Mouse (Mus musculus) intestine, embryonic 15.5 days (tissue): ENCODE measurements around the gene Ctc1. TPM values are rescaled to one million over a fixed set of nuclear protein-coding genes. Genes with fewer than 3 reads are reported as not detected.
"Not testable (repeated sequence)": the region's sequence is repeated elsewhere in the genome, so short reads cannot be mapped to it uniquely, and the experiment has no call there.

Source experiments
- ATAC-seq: fragments of 200-750 bp; cut with Nextera tagmentation; 2 replicates; pipeline ENCODE4 v1.8.0; 2017; ENCODE audit warnings: moderate TSS enrichment, moderate library complexity
- H3K27ac ChIP-seq: fragments of 300-500 bp; sonication (generic); 2 replicates; pipeline ENCODE4 v1.5.1; 2015; ENCODE audit warnings: mild to moderate bottlenecking, inconsistent platforms
- H3K27me3 ChIP-seq: fragments of 300-500 bp; sonication (generic); replicated peaks from 2 replicates; pipeline ENCODE4 v1.6.1; 2015; ENCODE audit warnings: inconsistent platforms
- H3K36me3 ChIP-seq: fragments of 300-500 bp; sonication (generic); 2 replicates; pipeline ENCODE4 v1.6.1; 2015; ENCODE audit warnings: inconsistent platforms
- H3K4me1 ChIP-seq: fragments of 300-500 bp; sonication (generic); replicated peaks from 2 replicates; pipeline ENCODE4 v1.6.1; 2015; ENCODE audit warnings: inconsistent platforms
- H3K4me2 ChIP-seq: fragments of 300-500 bp; sonication (generic); replicated peaks from 2 replicates; pipeline ENCODE4 v1.6.1; 2015; ENCODE audit warnings: mild to moderate bottlenecking, inconsistent platforms
- H3K4me3 ChIP-seq: fragments of 300-500 bp; sonication (generic); replicated peaks from 2 replicates; pipeline ENCODE4 v1.5.1; 2015; ENCODE audit warnings: inconsistent platforms
- H3K9ac ChIP-seq: fragments of 300-500 bp; sonication (generic); 2 replicates; pipeline ENCODE4 v1.6.1; 2015; ENCODE audit warnings: inconsistent platforms
- H3K9me3 ChIP-seq: fragments of 300-500 bp; sonication (generic); 2 replicates; pipeline ENCODE4 v1.6.1; 2016; ENCODE audit warnings: inconsistent platforms
- WGBS: fragments of 180-500 bp; shearing (Covaris S2); methylation state at CpG from one replicate; pipeline ENCODE4 v1.1.7; 2015; 5-methylcytosine and 5-hydroxymethylcytosine counted together
- polyA plus RNA-seq: library from polyadenylated mRNA; unstranded; fragments of >200 nt; fragmentation: Nextera tagmentation; extraction: Ambion mirVana; gene quantifications from 2 replicates; pipeline ENCODE4 v1.2.1, GENCODE M21; 2015

The Ctc1 gene
- polyA plus RNA-seq, 1 experiment from 2014 or later, result 35.1 TPM

- Histone ChIP-seq H3K27ac (no peak overlapping the region), H3K4me2 (no peak overlapping the region), H3K4me1 (no peaks in the 10 kb centered on the region), H3K27me3 (no peaks in the 10 kb centered on the region), H3K4me3 (no peak overlapping the region), H3K9ac (no peak overlapping the region), H3K9me3 (no peaks in the 10 kb centered on the region), H3K36me3 (peaks cover 7% of the 10 kb centered on the region)
- peak; percentile 38 for ATAC-seq
- 30% methylated on average over 4 of the region's 4 CpGs for WGBS
Measured at GRCm38 (mm10) chr11:68982639-68983369, 32.9 kb upstream of the Ctc1 start.

GRCm38 (mm10) chr11:68987365-68987882 lies 28.3 kb upstream of the Ctc1 start:
- WGBS, result 91% methylated on average over 11 of the region's 11 CpGs
- Histone ChIP-seq H3K9ac (no peak overlapping the region), H3K4me1 (no peaks in the 10 kb centered on the region), H3K4me2 (no peak overlapping the region), H3K9me3 (no peaks in the 10 kb centered on the region), H3K4me3 (no peak overlapping the region), H3K27me3 (no peaks in the 10 kb centered on the region), H3K27ac (no peak overlapping the region), H3K36me3 (peaks cover 41% of the 10 kb centered on the region)
- no peak for ATAC-seq

- Histone ChIP-seq H3K27me3 (no peaks in the 10 kb centered on the region), H3K4me2 (no peak overlapping the region), H3K4me1 (no peaks in the 10 kb centered on the region), H3K9ac (no peak overlapping the region), H3K36me3 (peaks cover 50% of the 10 kb centered on the region), H3K9me3 (no peaks in the 10 kb centered on the region), H3K4me3 (no peak overlapping the region), H3K27ac (no peak overlapping the region)
- 94% methylated on average over 17 of the region's 17 CpGs for WGBS
- ATAC-seq, result no peak
Measured at GRCm38 (mm10) chr11:68988341-68988740, 27.4 kb upstream of the Ctc1 start.

GRCm38 (mm10) chr11:68993122-68993521 lies 22.6 kb upstream of the Ctc1 start:
- Histone ChIP-seq H3K4me1 (no peaks in the 10 kb centered on the region), H3K9me3 (no peaks in the 10 kb centered on the region), H3K4me2 (no peak overlapping the region), H3K27ac (no peak overlapping the region), H3K4me3 (no peak overlapping the region), H3K36me3 (peaks cover 67% of the 10 kb centered on the region), H3K27me3 (no peaks in the 10 kb centered on the region), H3K9ac (no peak overlapping the region)
- WGBS, result 83% methylated on average over 7 of the region's 7 CpGs
- ATAC-seq, result no peak

GRCm38 (mm10) chr11:68994377-68994776 lies 21.3 kb upstream of the Ctc1 start:
- H3K27ac ChIP-seq, result no peak overlapping the region
- no peaks in the 10 kb centered on the region for H3K4me1 ChIP-seq
- H3K36me3 ChIP-seq, result peaks cover 67% of the 10 kb centered on the region
- no peak overlapping the region for H3K9ac ChIP-seq
- no peak for ATAC-seq
- no peak overlapping the region for H3K4me3 ChIP-seq
- no peak overlapping the region for H3K4me2 ChIP-seq
- H3K9me3 ChIP-seq, result no peaks in the 10 kb centered on the region
- H3K27me3 ChIP-seq, result no peaks in the 10 kb centered on the region
- WGBS, result 91% methylated on average over 3 of the region's 3 CpGs

- Histone ChIP-seq H3K9me3 (no peaks in the 10 kb centered on the region), H3K4me3 (no peak overlapping the region), H3K27me3 (no peaks in the 10 kb centered on the region), H3K9ac (no peak overlapping the region), H3K27ac (no peak overlapping the region), H3K4me1 (no peaks in the 10 kb centered on the region), H3K36me3 (peaks cover 56% of the 10 kb centered on the region), H3K4me2 (no peak overlapping the region)
- ATAC-seq, result no peak
- 89% methylated on average over 4 of the region's 4 CpGs for WGBS
Measured at GRCm38 (mm10) chr11:68997080-68997479, 18.6 kb upstream of the Ctc1 start.

GRCm38 (mm10) chr11:69002782-69003181 lies 12.9 kb upstream of the Ctc1 start:
- WGBS, result 90% methylated on average over 4 of the region's 4 CpGs
- not testable (repeated sequence) for H3K9ac ChIP-seq, H3K4me1 ChIP-seq, H3K9me3 ChIP-seq, ATAC-seq, H3K4me2 ChIP-seq, H3K27me3 ChIP-seq, H3K4me3 ChIP-seq, H3K27ac ChIP-seq
- H3K36me3 ChIP-seq, result peaks cover 22% of the 10 kb centered on the region

GRCm38 (mm10) chr11:69003592-69003991 lies 12.1 kb upstream of the Ctc1 start:
- peaks cover 19% of the 10 kb centered on the region for H3K36me3 ChIP-seq
- no peak overlapping the region for H3K27ac ChIP-seq
- ATAC-seq, result no peak
- H3K4me3 ChIP-seq, result no peak overlapping the region
- WGBS, result 54% methylated on average over 4 of the region's 4 CpGs
- no peak overlapping the region for H3K9ac ChIP-seq
- no peaks in the 10 kb centered on the region for H3K9me3 ChIP-seq
- no peak overlapping the region for H3K4me2 ChIP-seq
- H3K4me1 ChIP-seq, result peaks cover 9% of the 10 kb centered on the region
- H3K27me3 ChIP-seq, result no peaks in the 10 kb centered on the region

- Histone ChIP-seq H3K4me1 (peaks cover 9% of the 10 kb centered on the region), H3K36me3 (peaks cover 8% of the 10 kb centered on the region), H3K4me2 (no peak overlapping the region), H3K9ac (no peak overlapping the region), H3K27me3 (no peaks in the 10 kb centered on the region), H3K27ac (no peak overlapping the region), H3K4me3 (no peak overlapping the region), H3K9me3 (no peaks in the 10 kb centered on the region)
- WGBS, result 86% methylated on average over 7 of the region's 7 CpGs
- no peak for ATAC-seq
Measured at GRCm38 (mm10) chr11:69005193-69005592, 10.5 kb upstream of the Ctc1 start.

GRCm38 (mm10) chr11:69006575-69006974 lies 9.1 kb upstream of the Ctc1 start:
- not testable (repeated sequence) for H3K27me3 ChIP-seq, H3K4me2 ChIP-seq, H3K9ac ChIP-seq, H3K4me1 ChIP-seq, H3K9me3 ChIP-seq, H3K4me3 ChIP-seq, H3K27ac ChIP-seq, ATAC-seq, H3K36me3 ChIP-seq

GRCm38 (mm10) chr11:69008182-69009121 lies 7.3 kb upstream of the Ctc1 start, which contains the start of gene Pfas:
Gene Pfas (minus strand): TSS chr11:69008460.
- peak within 1 kb of the TSS; percentile 73 for H3K4me3 ChIP-seq
- peaks cover 9% of the 10 kb centered on the region for H3K4me1 ChIP-seq
- H3K9me3 ChIP-seq, result no peaks in the 10 kb centered on the region
- H3K27ac ChIP-seq, result peak within 1 kb of the TSS; percentile 59; the same call in 1 of the 2 replicates
- WGBS, result 9% methylated on average over 38 of the region's 38 CpGs
- no peaks in the 10 kb centered on the region for H3K27me3 ChIP-seq
- peak within 1 kb of the TSS; percentile 69 for H3K9ac ChIP-seq
- 0 out of 2 replicates have a peak, but pooled peaks cover 1% of the 10 kb centered on the region for H3K36me3 ChIP-seq
- peak within 1 kb of the TSS; percentile 60 for H3K4me2 ChIP-seq
- ATAC-seq, result peak; percentile 89

GRCm38 (mm10) chr11:69009508-69009907 lies 6.2 kb upstream of the Ctc1 start:
- H3K9me3 ChIP-seq, result no peaks in the 10 kb centered on the region
- no peak overlapping the region for H3K27ac ChIP-seq
- H3K4me2 ChIP-seq, result no peak overlapping the region
- H3K9ac ChIP-seq, result no peak overlapping the region
- H3K36me3 ChIP-seq, result no peaks in the 10 kb centered on the region
- ATAC-seq, result no peak
- no peaks in the 10 kb centered on the region for H3K27me3 ChIP-seq
- peaks cover 9% of the 10 kb centered on the region for H3K4me1 ChIP-seq
- no peak overlapping the region for H3K4me3 ChIP-seq
- WGBS, result 88% methylated on average over 1 of the region's 1 CpGs
